Mouse (Mus musculus) kidney, embryonic 14.5 days (tissue): ENCODE data around the gene Gm21987. TPM values are rescaled to one million over a fixed set of nuclear protein-coding genes. Genes with fewer than 3 reads are reported as not detected.
A peak's percentile ranks its signal among the peaks of the same experiment; 100 is the strongest.

Experiments
- ATAC-seq: fragments of 200-750 bp; cut with Nextera tagmentation; 2 replicates; pipeline ENCODE4 v1.8.0; 2017; ENCODE audit warnings: moderate number of reproducible peaks, mild to moderate bottlenecking, moderate TSS enrichment, moderate library complexity; ENCODE audit not compliant: low FRiP score, low TSS enrichment
- H3K27ac ChIP-seq: fragments of 300-500 bp; sonication (generic); 2 replicates; pipeline ENCODE4 v1.5.1; 2014; ENCODE audit warnings: low read depth, mild to moderate bottlenecking, low read length, moderate library complexity, mixed read lengths
- H3K27me3 ChIP-seq: fragments of 300-500 bp; sonication (generic); 2 replicates; pipeline ENCODE4 v1.6.1; 2014; ENCODE audit warnings: mild to moderate bottlenecking, low read length; ENCODE audit not compliant: control insufficient read depth, insufficient read depth
- H3K36me3 ChIP-seq: fragments of 300-500 bp; sonication (generic); 2 replicates; pipeline ENCODE4 v1.6.1; 2014; ENCODE audit warnings: low read length, mixed read lengths; ENCODE audit not compliant: control insufficient read depth, insufficient read depth
- H3K4me1 ChIP-seq: fragments of 300-500 bp; sonication (generic); 2 replicates; pipeline ENCODE4 v1.6.1; 2014; ENCODE audit warnings: low read length, mixed read lengths; ENCODE audit not compliant: control insufficient read depth, insufficient read depth
- H3K4me2 ChIP-seq: fragments of 300-500 bp; sonication (generic); replicated peaks from 2 replicates; pipeline ENCODE4 v1.6.1; 2014; ENCODE audit warnings: low read depth, mild to moderate bottlenecking, low read length
- H3K4me3 ChIP-seq: fragments of 300-500 bp; sonication (generic); 2 replicates; pipeline ENCODE4 v1.5.1; 2014; ENCODE audit warnings: mild to moderate bottlenecking, low read length
- H3K9ac ChIP-seq: fragments of 300-500 bp; sonication (generic); 2 replicates; pipeline ENCODE4 v1.6.1; 2014; ENCODE audit warnings: low read depth, mild to moderate bottlenecking, low read length, moderate library complexity
- H3K9me3 ChIP-seq: fragments of 300-500 bp; sonication (generic); 2 replicates; pipeline ENCODE4 v1.6.1; 2016; ENCODE audit warnings: low read length; ENCODE audit not compliant: control insufficient read depth
- WGBS: fragments of 180-500 bp; shearing (Covaris S2); extraction: QIAGEN DNeasy Blood & Tissue Kit; methylation state at CpG from one replicate; pipeline ENCODE4 v1.1.7; 2014; 5-methylcytosine and 5-hydroxymethylcytosine counted together
- polyA plus RNA-seq: library from polyadenylated mRNA; unstranded; fragments of >200 nt; fragmentation: Nextera tagmentation; extraction: Ambion mirVana; gene quantifications from 2 replicates; pipeline ENCODE4 v1.2.1, GENCODE M21; 2014

Gene Gm21987
- polyA plus RNA-seq, 1 experiment from 2014 or later: not detected

GRCm38 (mm10) chr16:38371705-38372296 is 25.0 kb downstream of the Gm21987 start:
- Histone ChIP-seq H3K4me1 (no peaks in the 10 kb centered on the region), H3K27me3 (no peaks in the 10 kb centered on the region), H3K9me3 (no peaks in the 10 kb centered on the region), H3K9ac (no peak overlapping the region), H3K4me2 (no peak overlapping the region), H3K27ac (no peak overlapping the region), H3K36me3 (no peaks in the 10 kb centered on the region), H3K4me3 (no peak overlapping the region)
- no peak for ATAC-seq
- 81% methylated on average over 15 of the region's 15 CpGs for WGBS

- H3K36me3 ChIP-seq: no peaks in the 10 kb centered on the region
- WGBS: 95% methylated on average over 4 of the region's 4 CpGs
- H3K27ac ChIP-seq: no peak overlapping the region
- H3K4me2 ChIP-seq: no peak overlapping the region
- ATAC-seq: no peak
- H3K4me3 ChIP-seq: no peak overlapping the region
- H3K27me3 ChIP-seq: no peaks in the 10 kb centered on the region
- no peak overlapping the region for H3K9ac ChIP-seq
- H3K9me3 ChIP-seq: no peaks in the 10 kb centered on the region
- no peaks in the 10 kb centered on the region for H3K4me1 ChIP-seq
Measured at GRCm38 (mm10) chr16:38372876-38373275, 26.0 kb downstream of the Gm21987 start.

GRCm38 (mm10) chr16:38373439-38373838 is 26.6 kb downstream of the Gm21987 start:
- 83% methylated on average over 10 of the region's 10 CpGs for WGBS
- Histone ChIP-seq H3K27me3 (no peaks in the 10 kb centered on the region), H3K36me3 (no peaks in the 10 kb centered on the region), H3K4me2 (no peak overlapping the region), H3K27ac (no peak overlapping the region), H3K9ac (no peak overlapping the region), H3K4me3 (no peak overlapping the region), H3K9me3 (no peaks in the 10 kb centered on the region), H3K4me1 (no peaks in the 10 kb centered on the region)
- ATAC-seq: no peak

GRCm38 (mm10) chr16:38373941-38374340 is 27.1 kb downstream of the Gm21987 start:
- no peak overlapping the region for H3K27ac ChIP-seq
- H3K4me1 ChIP-seq: no peaks in the 10 kb centered on the region
- WGBS: 93% methylated on average over 16 of the region's 16 CpGs
- H3K9me3 ChIP-seq: no peaks in the 10 kb centered on the region
- H3K36me3 ChIP-seq: no peaks in the 10 kb centered on the region
- no peak overlapping the region for H3K4me3 ChIP-seq
- H3K9ac ChIP-seq: no peak overlapping the region
- no peak for ATAC-seq
- H3K27me3 ChIP-seq: no peaks in the 10 kb centered on the region
- H3K4me2 ChIP-seq: no peak overlapping the region

GRCm38 (mm10) chr16:38374379-38375140 is 27.7 kb downstream of the Gm21987 start:
- no peak for ATAC-seq
- H3K4me1 ChIP-seq: no peaks in the 10 kb centered on the region
- 79% methylated on average over 10 of the region's 10 CpGs for WGBS
- no peak overlapping the region for H3K27ac ChIP-seq
- no peak overlapping the region for H3K4me3 ChIP-seq
- no peak overlapping the region for H3K4me2 ChIP-seq
- H3K27me3 ChIP-seq: no peaks in the 10 kb centered on the region
- no peaks in the 10 kb centered on the region for H3K9me3 ChIP-seq
- no peak overlapping the region for H3K9ac ChIP-seq
- no peaks in the 10 kb centered on the region for H3K36me3 ChIP-seq

- no peaks in the 10 kb centered on the region for H3K9me3 ChIP-seq
- no peak for ATAC-seq
- H3K27me3 ChIP-seq: no peaks in the 10 kb centered on the region
- no peak overlapping the region for H3K4me3 ChIP-seq
- no peaks in the 10 kb centered on the region for H3K4me1 ChIP-seq
- H3K4me2 ChIP-seq: no peak overlapping the region
- H3K27ac ChIP-seq: no peak overlapping the region
- WGBS: 80% methylated on average over 7 of the region's 7 CpGs
- no peaks in the 10 kb centered on the region for H3K36me3 ChIP-seq
- H3K9ac ChIP-seq: no peak overlapping the region
Measured at GRCm38 (mm10) chr16:38375182-38375581, 28.3 kb downstream of the Gm21987 start.

- peak overlapping the region; percentile 22 for H3K4me3 ChIP-seq
- H3K9me3 ChIP-seq: no peaks in the 10 kb centered on the region
- WGBS: 43% methylated on average over 16 of the region's 17 CpGs
- peak overlapping the region; percentile 49 for H3K9ac ChIP-seq
- no peaks in the 10 kb centered on the region for H3K36me3 ChIP-seq
- H3K4me1 ChIP-seq: no peaks in the 10 kb centered on the region
- peak overlapping the region; percentile 42 for H3K4me2 ChIP-seq
- H3K27me3 ChIP-seq: no peaks in the 10 kb centered on the region
- ATAC-seq: peak; percentile 76
- no peak overlapping the region for H3K27ac ChIP-seq
Measured at GRCm38 (mm10) chr16:38376163-38376840, 29.5 kb downstream of the Gm21987 start.

GRCm38 (mm10) chr16:38376841-38377249 is 30.0 kb downstream of the Gm21987 start:
- Histone ChIP-seq H3K9me3 (no peaks in the 10 kb centered on the region), H3K36me3 (no peaks in the 10 kb centered on the region), H3K9ac (peak overlapping the region; percentile 49; the same call in 1 of the 2 replicates), H3K4me2 (peak overlapping the region; percentile 42), H3K4me1 (no peaks in the 10 kb centered on the region), H3K4me3 (peak overlapping the region; percentile 22), H3K27me3 (no peaks in the 10 kb centered on the region), H3K27ac (no peak overlapping the region)
- WGBS: 59% methylated on average over 8 of the region's 8 CpGs
- ATAC-seq: no peak

- ATAC-seq: no peak
- Histone ChIP-seq H3K4me2 (no peak overlapping the region), H3K9ac (no peak overlapping the region), H3K4me3 (no peak overlapping the region), H3K4me1 (no peaks in the 10 kb centered on the region), H3K36me3 (no peaks in the 10 kb centered on the region), H3K27ac (no peak overlapping the region), H3K9me3 (no peaks in the 10 kb centered on the region), H3K27me3 (no peaks in the 10 kb centered on the region)
- WGBS: 63% methylated on average over 6 of the region's 6 CpGs
Measured at GRCm38 (mm10) chr16:38377546-38377945, 30.7 kb downstream of the Gm21987 start.
